Mouse (Mus musculus): ENCODE data around the gene AC124502.3.

DNA sequence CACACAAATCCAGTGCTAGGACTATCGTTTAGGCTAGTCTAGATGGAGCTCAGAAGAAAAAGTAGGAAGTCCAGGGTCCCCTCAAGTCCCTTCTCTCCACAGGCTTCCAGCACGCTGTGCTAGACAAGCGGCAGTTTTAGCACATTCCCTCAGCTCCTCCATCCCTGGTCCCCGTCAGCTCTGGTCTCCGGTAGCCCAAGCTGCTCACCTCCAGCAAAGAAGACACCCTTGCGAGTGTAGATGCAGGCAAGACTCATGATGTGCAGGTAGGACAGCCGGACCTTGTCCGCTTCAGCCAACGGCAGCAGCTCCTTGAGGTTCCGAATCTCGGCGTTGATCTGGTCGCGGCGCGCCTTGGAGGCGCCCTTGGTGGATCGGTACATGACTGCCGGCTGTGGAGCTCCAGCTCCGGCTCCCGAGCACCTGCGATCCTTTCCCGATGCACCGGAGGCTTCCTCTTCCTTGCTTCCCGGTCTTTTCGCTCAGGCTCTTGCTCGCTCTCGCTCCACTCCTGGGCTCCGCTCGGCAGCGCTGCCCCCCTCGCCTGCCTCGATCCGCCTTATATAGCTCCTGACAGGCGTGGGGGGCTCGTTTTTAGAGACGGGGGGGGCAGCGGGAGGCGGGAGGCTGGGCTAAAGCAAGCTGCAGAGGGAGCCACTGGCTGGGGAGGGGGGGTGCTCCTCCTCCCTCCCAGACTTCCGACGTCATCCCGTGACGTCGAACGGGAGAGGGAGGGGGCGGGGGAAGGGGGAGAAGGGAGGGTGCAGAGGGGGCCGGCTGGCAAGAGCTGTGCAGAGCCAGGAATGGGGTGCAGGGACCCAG, 49.0 kb upstream of the AC124502.3 start:
- no peak for TF ChIP-seq CTCF (conservative IDR thresholded peaks at IDR 0.05; ENCODE audit: insufficient read depth, insufficient read length, low read depth, low read length)
- TF ChIP-seq POLR2A (IDR thresholded peaks at IDR 0.05; ENCODE audit: low read depth, low read length): no peak
